Mouse (Mus musculus): ENCODE data around the gene Zfp512b.

GRCm38 (mm10) chr2:181583460-181584257, 8.9 kb downstream of the Zfp512b start:
- TF ChIP-seq CTCF (IDR thresholded peaks at IDR 0.05; ENCODE audit: extremely low read depth, insufficient read length, insufficient replicate concordance, low read depth, low read length) (no peak), POLR2A (IDR thresholded peaks at IDR 0.05; ENCODE audit: low read depth, low read length) (no peak)
